Mouse (Mus musculus): Measurements from ENCODE around the gene Usf1.

Usf1 gene

DNA sequence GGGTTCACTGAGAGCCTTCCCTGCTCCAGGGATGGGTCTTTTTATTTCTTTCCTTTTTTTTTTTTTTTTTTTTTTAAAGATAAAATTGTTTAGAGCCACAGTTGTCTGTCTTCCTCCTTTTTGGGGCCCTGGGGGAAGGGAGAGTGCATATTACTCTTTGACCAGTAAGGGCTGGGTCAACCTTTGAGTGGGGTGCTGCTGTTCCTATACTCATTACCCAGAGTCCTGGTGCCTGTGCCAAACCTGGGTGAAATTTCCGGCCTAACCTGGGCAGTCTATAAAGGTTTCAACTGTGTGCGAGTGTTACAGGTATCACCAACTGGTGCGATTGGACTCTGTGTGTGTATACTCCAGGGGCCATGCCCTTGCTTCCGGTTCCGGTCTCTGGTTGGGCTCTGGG lies 7.5 kb downstream of the Usf1 start, which contains the start of gene Tstd1:
Tstd1 (plus strand) TSS at position 213 of the 400 bp plus-strand sequence.
- no peak for DNase-seq (ENCODE audit: low spot score)

DNA sequence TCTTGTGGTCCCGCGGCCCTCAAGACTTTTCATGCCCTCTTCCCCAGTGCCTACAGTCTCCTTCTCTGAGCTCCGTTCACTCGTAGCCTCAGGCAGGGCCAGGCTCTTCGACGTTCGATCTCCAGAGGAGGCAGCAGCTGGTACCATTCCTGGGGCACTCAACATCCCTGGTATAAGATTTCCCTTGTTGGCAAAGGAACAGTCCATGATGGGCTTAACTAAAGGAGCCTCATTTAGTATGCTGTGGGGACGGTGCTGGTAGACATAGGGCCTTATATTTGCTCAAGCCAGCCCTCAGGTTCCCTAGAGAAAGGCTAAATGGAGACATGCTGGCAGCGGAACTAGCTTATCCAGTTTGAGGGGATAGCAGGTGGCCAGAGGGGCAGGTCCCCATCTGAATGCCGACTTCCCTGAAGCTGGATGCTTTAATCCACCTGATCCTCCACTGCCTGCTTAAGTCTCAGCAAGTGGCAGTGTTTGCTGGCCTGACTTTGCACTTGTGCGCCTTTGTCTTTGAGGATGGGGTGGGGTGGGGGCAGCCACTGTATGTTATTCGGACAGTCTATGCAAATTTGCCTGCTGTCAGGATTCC lies 8.3 kb downstream of the Usf1 start:
- no peak for DNase-seq (ENCODE audit: low spot score)

DNA sequence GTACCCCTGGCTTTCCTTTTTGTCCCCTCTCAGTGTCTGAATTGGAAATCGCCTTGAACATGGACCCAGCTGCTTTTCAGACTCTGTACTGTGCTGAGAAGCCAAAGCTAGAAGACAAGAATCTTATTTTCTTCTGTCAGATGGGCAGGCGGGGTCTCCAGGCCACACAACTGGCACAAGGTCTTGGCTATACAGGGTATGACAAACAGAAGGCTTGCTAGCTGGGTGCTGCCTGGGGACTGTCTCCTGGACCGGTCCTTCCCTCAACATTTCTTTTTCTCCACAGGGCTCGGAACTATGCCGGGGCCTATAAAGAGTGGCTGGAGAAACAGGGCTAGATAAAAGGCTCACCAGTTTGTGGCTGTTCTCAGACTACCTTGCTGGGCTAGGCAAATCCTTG lies 8.8 kb downstream of the Usf1 start:
- DNase-seq (ENCODE audit: low spot score), result no peak

DNA sequence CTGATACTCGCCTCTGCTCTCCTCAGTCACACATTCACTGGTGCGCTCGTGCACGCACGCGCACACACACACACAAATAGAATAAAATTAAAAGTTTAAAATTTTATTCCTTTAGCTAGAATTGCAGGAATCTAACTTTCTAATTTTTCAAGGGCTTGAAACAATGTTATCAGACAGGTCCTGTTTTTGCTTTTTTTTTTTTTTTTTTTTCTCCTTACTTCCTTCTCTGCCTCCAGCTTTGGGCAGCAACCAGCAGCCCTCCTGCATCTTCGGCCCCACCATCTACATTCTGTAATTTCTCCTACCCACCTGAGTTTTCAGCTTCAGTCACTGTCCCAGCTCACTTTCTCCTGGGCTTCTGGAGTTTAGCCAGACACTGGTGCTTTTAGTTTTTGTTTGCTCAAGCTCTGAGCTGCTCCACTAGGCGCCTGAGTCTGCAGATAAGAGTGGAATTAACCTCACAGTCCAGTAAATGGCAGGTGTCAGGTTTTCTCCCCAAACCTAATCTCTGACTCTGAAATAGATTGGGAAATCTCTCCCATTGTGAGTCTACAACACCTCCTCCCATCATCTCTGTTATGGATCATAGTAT lies 11.5 kb downstream of the Usf1 start:
- no peak for DNase-seq (ENCODE audit: low spot score)

DNA sequence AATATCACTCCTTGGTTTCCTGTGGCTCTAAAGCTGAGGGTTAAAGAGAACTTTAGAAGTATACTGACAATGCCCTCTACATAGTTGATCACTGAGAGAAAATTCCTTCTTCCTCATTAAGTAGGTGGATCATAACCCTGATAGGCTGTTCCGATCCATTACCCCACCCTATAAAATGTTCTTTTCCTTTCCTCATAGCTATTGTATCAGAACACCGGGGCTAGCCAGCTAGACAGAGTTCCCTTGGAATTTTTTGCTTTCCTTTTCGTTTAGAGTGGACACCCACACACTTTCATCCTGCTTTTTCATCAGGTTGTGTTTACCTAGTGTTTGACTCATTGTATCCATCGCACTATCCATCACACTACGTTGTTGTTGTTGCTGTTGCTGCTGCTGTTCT lies 13.5 kb downstream of the Usf1 start:
- no peak for DNase-seq (ENCODE audit: low spot score)

DNA sequence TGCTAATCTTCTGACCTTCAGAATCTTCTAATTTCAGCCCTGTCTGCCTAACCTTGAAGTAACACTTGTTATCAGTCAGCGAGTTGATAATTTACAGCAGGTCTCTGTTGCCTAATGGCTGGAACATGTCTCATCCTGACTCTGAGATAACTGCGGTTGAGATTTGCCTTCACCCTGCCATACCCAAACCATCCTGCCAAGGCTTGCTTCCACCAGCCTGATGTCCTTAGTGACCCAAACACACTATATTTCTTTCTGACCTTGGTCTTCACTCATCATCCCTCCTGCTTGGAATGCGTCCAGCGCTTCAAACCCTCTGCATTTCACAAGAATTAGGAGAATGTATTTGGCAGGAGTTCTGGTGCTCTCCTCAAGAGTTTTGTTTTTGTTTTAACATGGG lies 14.0 kb downstream of the Usf1 start:
- no peak for DNase-seq (ENCODE audit: low spot score)

DNA sequence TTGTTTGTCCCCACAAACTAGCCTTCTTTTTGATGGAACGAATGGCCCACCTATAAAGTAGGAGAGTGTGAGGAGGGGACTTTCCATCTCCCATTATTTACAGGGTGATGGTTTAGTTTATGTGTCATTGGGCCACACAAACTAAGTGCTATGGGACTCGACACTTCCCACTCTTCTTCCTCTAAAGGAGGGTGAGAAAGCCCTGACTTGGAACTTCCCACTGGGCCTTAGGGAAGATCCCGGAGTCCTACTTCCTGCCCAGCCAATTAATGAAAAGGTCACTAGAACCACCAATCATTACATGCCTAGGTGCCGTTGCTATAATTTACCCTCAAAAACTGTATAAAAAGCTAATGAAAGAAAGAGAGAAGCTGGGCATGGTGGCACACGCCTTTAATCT lies 21.0 kb downstream of the Usf1 start:
- DNase-seq (ENCODE audit: low spot score), result no peak

DNA sequence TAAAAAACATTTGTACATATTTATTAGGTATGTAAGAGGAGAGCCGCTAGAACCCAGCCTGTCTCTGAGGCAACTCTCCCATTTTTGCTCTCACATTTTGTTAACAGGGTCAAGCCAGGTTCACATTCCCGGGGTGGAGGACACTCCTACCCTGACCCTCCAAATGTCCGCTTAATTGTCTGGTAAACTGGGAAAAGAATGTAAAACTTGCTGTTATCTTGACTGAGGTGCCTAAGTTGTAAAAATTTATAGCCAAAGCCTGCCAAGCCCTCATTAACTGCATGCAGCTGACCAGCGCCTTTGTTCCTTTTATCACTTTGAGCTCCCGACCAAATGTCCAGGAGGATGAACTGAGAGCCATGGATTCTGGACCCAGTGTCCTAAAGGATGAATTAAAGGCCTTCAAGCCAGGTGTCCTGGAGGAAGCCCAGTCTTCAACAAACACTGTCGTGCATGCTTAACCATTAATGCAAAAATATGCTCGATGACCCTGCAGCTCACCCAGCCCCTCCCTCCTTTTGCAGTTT lies 24.2 kb downstream of the Usf1 start:
- DNase-seq (ENCODE audit: low spot score), result no peak

DNA sequence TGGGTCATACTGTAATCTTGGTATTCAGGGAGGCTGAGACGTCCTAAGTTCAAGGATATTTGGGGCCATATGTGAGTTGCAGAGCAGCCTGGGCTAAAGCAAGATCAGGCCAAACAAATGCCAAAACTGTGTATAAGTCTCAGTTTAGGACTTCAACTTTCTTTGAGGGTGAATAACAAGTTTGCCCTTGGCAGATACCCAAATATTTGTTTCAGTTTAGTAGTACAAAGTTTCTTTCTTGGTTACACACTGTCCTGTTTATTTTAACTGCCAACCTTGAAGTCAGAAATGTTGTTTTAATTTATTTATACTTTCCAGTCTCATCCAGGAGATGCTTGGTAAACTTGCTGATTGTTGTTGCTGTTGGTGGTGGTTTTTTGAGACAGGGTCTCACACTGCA lies 24.9 kb downstream of the Usf1 start:
- DNase-seq (ENCODE audit: low spot score), result no peak

DNA sequence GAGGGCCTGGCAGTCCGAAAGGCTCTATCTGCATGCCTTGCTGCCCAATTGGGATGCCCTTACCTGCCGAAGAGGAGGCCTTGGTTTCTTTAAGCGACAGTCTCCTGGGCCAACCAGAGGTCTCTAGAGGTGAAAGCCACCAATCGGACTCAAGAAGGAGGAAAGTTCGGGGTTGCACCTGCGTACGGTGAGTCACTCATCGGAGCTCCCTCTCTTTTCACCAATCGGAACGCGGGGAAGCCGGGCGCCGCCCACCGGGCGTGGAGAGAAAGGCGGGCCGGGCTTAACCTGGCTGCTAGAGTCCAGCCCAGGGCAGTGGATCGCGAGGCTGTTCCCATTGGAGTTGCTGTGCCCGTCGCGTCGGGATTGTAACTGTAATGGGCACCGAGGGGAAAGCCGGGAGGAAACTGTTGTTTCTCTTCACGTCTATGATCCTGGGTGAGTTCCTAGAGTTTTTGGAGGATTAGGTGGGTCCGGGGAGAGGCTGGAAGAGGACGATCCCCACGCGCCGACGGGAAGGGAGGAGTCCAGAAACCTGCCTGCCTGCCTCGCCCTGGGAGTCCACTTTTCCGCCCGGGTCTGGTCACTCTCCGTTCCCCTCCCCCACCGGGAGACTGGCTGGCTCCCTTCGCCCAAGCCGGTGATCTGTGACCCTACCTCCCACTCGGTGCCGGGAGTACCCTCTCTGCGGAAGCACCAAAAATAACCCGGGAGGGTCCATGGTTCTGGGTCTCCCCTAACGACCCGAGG lies 26.3 kb downstream of the Usf1 start, which contains the start of gene F11r:
F11r (plus strand) TSS at position 272 of the 750 bp plus-strand sequence.
- no peak for DNase-seq (ENCODE audit: low spot score)

DNA sequence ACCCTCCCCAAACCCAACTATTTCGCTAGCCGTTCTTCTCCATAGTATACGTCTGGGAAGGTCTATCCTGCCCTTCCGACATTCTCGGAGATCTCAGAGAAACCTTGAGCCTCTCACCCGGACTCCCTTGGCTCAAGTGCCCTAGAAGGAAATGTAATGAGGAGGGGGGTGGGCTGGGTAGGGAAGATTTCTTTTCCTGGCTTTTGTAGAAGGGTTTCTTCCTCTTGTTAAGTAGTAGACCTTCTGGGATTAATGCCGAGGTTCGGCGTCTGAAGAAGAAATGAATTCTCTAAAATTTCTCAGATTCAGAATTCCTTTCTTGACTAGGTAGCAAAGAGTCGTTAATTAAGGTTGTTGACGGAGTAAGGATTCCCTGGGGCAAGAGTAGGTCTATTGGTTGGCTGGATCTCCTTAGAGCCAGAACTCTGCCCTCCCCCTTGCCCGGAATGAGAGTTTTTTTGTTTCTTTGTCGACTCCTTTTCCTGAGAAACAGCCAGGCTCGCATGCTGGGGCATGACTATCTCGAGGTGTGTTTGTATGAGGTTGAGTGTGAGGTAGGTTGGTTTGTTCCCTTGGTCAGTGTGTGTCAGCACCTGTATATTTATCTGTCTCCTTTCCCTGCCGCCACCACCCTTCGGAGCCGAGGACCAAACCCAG lies 27.0 kb downstream of the Usf1 start:
- DNase-seq (ENCODE audit: low spot score), result no peak

DNA sequence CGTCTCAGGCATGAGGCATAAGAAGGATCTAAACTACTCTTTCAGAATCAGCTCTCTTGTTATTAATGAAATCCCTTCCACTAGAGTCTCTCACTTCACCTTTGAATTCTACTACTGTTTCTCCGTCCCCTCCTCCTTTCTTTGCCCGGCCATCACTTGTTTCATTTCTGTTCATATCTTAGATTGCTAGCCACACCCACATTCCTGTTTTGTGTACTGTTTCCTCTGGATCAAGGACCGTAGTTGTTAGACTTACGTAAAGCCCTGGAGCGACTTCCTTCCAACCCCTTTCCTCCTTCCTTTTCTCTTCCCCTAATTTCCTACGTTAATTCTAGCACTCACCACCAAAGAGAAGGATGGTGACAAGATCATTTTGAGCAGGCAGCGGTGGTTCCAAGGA lies 28.0 kb downstream of the Usf1 start:
- DNase-seq (ENCODE audit: low spot score), result no peak

DNA sequence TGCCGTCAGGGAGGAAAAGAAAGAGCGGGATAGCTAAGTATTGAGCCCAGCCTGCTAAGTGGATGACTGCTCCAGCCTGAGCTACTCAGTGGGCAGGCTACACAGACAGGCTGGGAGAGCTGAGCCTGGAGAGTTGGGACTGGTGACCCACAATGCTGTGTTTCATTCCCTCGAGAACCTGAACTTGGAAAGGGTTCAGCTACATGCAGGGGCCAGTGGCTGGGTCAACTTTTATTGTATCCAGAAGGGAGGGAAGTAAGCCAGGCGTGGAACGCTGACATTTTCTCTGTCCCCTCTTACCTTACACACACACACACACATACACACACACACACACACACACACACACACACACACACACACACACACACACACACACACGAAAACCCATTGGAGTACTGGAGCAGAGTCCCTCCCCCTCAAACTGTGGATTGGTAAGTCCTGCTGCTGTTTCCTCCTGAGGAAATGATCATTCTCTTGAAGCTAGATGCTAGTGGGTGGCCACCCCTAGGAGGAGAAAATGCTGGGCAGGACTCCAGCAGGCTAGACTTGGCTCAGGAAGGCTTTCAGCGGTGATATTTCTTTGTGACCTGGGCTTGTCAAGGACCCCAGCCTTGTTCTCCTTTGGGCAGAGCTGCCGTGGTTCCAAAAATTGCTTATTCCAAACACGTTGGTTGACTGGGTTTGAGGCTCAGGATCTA lies 29.1 kb downstream of the Usf1 start:
- no peak for DNase-seq (ENCODE audit: low spot score)

DNA sequence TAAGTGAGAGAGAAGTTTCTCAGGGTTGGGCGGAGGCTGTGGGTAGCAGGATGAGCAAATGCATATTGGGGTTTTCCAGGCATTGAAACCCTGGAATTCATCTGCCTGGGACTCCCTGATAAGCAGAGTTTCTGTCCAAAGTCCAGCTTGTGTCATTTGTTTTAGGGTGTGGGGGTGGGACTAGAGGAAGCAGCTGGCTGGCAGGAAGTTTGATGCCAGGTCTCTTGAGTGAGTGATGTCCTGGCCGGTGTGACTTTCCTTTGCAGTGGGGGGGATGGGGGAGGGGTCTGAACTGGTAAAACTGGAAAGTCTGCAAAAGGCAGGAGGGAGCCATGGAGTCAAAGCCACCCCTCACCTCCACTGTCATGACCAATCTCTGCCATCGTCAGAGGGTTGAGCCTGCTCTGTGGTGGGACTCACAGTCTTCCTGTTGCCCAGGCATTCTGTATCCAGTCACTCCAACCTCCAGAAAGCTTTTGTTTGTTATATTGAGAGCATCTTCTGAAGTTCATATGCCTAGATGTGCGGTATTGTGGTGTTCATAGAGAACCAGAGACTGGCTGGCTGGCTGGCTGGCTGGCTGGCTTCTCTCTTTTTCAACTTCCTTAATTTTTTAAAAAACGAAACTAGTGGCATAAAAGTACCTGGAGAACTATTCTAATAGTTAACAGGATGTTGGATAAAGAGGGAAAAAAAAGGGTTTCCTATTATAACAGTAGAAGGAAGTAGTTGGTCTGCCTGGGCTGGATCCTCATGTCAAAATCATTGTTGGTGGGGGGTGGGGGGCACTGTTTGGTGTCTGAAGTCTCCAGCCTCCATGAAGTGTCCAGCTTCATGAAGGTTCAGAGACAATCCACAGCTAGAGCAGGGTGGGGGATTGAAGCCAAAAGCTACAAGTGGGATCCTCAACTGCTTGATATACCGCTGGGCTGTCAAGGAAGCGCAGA lies 30.6 kb downstream of the Usf1 start:
- no peak for DNase-seq (ENCODE audit: low spot score)

DNA sequence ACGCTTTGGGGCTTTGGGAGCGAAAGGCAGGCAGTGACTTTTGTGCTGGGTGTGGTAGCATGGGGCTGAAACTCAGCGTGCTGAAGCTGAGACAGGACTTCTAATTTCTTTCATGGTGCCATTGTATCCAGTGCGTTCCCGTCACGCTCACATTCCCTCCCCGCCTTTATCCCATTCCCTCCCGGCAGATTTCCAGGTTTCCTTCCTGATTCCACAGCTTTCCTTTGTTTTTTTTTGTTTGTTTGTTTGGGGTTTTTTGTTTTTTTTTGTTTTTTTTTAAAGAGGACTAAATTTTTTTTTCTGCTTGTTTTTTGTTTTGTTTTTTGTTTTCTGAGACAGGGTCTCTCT lies 31.3 kb downstream of the Usf1 start:
- DNase-seq (ENCODE audit: low spot score), result no peak

DNA sequence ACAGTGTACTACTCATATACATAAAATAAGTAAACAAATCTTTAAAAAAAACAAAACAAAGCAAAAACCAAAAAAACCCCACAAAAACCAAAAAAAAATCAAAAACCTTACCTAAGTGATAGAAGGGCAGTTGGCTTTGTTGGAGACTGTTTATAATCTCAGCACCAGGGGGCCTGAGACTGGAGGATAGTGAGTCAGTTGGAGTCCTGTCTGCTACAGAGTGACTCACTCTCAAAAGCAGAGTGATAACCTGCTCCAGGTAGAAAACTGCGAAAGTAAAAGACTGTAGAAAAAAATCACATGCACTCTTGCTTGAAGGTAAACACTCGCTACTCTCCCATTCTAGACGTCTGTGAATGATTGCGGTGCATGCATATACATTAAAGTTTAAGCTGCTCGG lies 33.9 kb downstream of the Usf1 start:
- DNase-seq (ENCODE audit: low spot score), result no peak

DNA sequence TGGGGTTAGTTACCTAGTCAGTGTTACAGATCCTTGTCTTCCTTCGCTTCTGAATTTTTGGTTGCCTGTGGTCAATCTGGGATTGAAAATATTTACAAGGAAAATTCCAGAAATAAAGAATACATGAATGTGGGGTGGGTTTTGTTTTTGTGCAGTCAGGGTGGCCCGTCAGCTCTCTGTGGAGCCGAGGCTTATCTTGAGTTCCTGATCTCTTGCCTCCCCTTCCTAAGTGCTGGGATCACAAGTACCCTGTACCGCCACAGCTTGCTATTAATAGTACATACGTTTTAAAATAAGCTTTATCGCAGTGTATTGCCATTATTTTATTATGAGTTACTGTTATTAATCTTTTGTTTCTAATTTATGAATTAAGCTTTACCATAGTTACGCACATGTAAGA lies 35.7 kb downstream of the Usf1 start:
- DNase-seq (ENCODE audit: low spot score), result no peak

DNA sequence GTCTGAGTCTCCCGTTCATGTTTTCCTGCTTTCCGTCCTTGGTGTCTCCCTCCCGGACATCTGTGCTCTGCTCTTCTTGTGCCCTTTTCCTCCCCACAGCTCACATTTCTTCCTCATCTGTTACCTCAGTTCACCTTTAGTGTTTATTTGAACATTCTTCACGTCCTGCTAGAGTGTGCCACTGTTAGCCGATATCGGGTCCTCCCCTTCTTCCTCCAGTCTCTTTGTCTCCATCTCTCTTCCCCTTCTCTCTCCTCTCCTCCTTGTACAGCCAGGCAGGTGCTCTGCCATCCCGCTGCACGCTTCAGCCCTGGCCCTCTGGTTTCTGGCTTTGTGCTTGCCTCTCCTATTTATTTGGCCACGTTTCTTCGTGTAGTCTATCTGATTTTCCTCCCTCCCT lies 36.6 kb downstream of the Usf1 start:
- DNase-seq (ENCODE audit: low spot score), result no peak

DNA sequence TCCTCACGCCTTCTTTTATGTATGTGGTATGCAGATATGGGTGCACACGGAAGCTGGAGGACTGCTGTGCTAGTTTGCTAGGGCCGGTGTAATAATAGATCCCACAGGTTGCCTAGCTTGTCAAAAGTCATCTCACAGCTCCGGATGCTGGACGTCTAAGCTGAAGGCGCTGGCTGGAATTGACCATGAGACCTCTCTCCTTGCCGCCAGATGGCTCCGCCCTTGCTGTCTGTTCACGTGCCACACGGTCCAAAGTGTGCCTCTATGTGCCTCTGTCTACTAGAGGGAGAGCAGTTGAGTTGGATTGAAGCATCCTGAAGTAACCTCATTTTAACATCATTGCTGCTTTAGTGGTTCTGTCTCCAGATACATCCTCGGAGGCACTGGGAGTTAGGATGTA lies 38.9 kb downstream of the Usf1 start:
- DNase-seq (ENCODE audit: low spot score), result peak; percentile 24

DNA sequence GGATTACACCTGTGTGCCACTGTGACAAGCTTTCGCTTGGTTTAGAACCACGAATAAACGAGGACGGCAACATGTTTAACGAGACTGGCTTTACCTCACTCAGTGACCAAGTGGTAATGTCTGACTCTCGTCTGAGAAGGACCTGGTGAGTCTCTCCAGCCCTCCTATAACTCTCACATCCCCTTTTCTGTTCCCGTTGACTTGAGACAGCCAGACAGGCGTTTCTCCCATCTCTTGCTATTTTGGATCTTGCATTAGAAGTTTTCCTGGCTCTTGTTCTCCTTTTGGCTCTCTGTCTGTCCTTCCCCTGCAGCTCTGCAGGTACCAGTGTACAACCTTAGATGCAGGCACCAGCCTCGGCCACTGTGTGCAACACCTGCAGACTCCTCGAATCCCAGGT lies 39.9 kb downstream of the Usf1 start:
- DNase-seq (ENCODE audit: low spot score), result no peak

DNA sequence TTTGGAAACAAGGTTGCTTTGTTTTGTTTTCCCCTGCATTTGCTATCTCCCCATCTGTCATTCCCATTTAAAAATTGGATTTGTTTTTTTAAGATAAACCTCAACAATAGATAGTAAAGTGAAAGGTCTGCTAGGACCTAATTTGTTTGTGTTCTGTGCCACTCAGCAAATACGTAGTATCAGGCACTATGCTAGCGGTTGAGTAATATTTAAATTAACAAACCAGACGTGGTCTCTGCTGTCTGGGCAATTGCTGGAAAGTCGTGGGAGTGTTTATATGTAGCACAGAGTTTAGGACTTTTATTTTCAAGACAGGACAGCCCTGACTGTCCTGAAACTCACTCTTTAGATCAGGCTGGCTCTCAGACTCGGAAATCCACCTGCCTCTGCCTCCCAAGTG lies 41.4 kb downstream of the Usf1 start:
- no peak for DNase-seq (ENCODE audit: low spot score)

Measured in MN1 (cell line).